Mouse (Mus musculus) embryonic facial prominence, embryonic 15.5 days (tissue): ENCODE measurements at regions not wholly inside any gene's neighbourhood (a gene's known extent, or its start where the extent isn't known, plus 50 kb on each side); places are given as distances from the start of the nearest gene placed in this dataset.

ENCODE experiments used
- ATAC-seq: fragments of 200-750 bp; cut with Nextera tagmentation; 2 replicates; pipeline ENCODE4 v1.8.0; 2017; ENCODE audit warnings: low read depth, moderate TSS enrichment; ENCODE audit not compliant: insufficient number of reproducible peaks, low FRiP score, low TSS enrichment
- H3K27ac ChIP-seq: fragments of 300-500 bp; sonication (generic); replicated peaks from 2 replicates; pipeline ENCODE4 v1.5.1; 2015; ENCODE audit warnings: mild to moderate bottlenecking, inconsistent platforms
- H3K27me3 ChIP-seq: fragments of 300-500 bp; sonication (generic); 2 replicates; pipeline ENCODE4 v1.6.1; 2015; ENCODE audit warnings: inconsistent platforms
- H3K36me3 ChIP-seq: fragments of 300-500 bp; sonication (generic); 2 replicates; pipeline ENCODE4 v1.6.1; 2015; ENCODE audit warnings: mild to moderate bottlenecking, inconsistent platforms
- H3K4me1 ChIP-seq: fragments of 300-500 bp; sonication (generic); 2 replicates; pipeline ENCODE4 v1.6.1; 2015; ENCODE audit warnings: inconsistent platforms
- H3K4me2 ChIP-seq: fragments of 300-500 bp; sonication (generic); replicated peaks from 2 replicates; pipeline ENCODE4 v1.6.1; 2015; ENCODE audit warnings: mild to moderate bottlenecking, inconsistent platforms
- H3K4me3 ChIP-seq: fragments of 300-500 bp; sonication (generic); replicated peaks from 2 replicates; pipeline ENCODE4 v1.5.1; 2015; ENCODE audit warnings: mild to moderate bottlenecking, inconsistent platforms
- H3K9ac ChIP-seq: fragments of 300-500 bp; sonication (generic); 2 replicates; pipeline ENCODE4 v1.6.1; 2015; ENCODE audit warnings: inconsistent platforms
- H3K9me3 ChIP-seq: fragments of 300-500 bp; sonication (generic); replicated peaks from 2 replicates; pipeline ENCODE4 v1.6.1; 2016; ENCODE audit warnings: inconsistent platforms
- WGBS: fragments of 180-500 bp; shearing (Covaris S2); methylation state at CpG from one replicate; pipeline ENCODE4 v1.1.7; 2015; 5-methylcytosine and 5-hydroxymethylcytosine counted together

DNA sequence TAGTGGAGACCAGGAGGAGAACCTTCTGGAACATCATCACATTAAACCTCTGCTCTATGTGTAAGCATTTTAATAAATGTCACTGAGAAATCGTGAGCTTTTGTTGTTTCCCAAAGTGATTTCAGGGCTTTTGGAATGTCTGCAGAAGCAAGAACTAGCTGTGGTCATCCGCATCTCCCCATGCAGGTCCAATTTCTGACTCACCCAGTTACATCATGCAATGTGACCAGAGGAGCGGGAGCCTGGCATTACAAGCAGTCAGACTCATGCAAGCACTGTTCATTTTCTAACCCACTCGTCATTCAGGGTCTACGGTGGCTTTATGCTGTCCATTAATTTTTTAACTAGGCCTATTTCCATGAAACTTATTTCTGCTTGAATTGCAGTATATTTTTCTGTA lies 151.2 kb upstream of the Supt20 start:
- Histone ChIP-seq H3K9ac (no peak overlapping the region), H3K27ac (no peak overlapping the region), H3K4me1 (peaks cover 3% of the 10 kb centered on the region; the same call in 1 of the 2 replicates), H3K36me3 (no peaks in the 10 kb centered on the region), H3K4me3 (no peak overlapping the region), H3K4me2 (no peak overlapping the region), H3K27me3 (no peaks in the 10 kb centered on the region), H3K9me3 (no peaks in the 10 kb centered on the region; the same call in 1 of the 2 replicates)
- ATAC-seq = no peak
- 82% methylated on average over 5 of the region's 5 CpGs for WGBS

DNA sequence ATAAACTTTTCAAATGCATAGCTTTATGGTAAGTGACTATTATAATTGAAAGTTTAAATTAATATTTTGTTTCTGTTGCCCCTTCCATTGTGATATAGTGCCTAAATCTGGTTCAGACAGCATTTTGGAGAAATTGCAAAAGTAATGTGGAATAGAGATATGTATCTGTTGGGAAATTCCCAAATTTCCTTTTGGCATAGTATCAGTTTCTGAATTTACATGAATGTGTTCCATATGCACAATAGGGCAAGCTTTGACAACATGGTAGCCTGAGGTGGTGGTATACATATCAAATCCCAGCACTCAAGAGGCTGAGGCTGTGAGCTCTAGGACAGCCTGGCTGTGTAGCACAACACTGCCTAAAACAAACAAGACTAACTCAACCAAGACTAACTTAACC lies 147.2 kb upstream of the Supt20 start:
- ATAC-seq = no peak
- no peak overlapping the region for H3K4me3 ChIP-seq
- H3K9me3 ChIP-seq = no peaks in the 10 kb centered on the region; the same call in 1 of the 2 replicates
- H3K27me3 ChIP-seq = no peaks in the 10 kb centered on the region
- H3K9ac ChIP-seq = no peak overlapping the region
- H3K27ac ChIP-seq = no peak overlapping the region
- H3K4me1 ChIP-seq = no peaks in the 10 kb centered on the region
- H3K4me2 ChIP-seq = no peak overlapping the region
- H3K36me3 ChIP-seq = no peaks in the 10 kb centered on the region

DNA sequence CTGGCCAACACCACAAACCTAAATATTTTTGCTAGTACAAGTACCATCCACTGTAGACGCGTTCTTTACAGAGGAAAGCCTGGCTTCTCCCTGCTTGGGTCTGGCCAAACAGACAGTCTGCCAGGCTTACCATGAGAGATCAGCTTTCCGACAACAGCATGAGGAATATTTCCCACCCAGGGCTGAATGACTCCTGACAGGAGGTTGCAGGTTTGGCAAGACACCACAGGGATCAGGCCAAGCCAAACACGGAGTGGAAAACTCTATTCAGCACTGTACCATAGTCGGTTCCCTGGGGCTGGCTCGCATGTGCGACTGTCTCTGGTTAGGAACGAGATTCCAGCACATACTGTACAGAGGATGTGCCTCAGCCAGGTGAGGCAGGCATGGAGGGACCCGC lies 140.7 kb upstream of the Supt20 start:
- Histone ChIP-seq H3K27me3 (no peaks in the 10 kb centered on the region), H3K9me3 (0 out of 2 replicates have a peak, but pooled peaks cover 2% of the 10 kb centered on the region), H3K9ac (no peak overlapping the region), H3K36me3 (no peaks in the 10 kb centered on the region), H3K4me1 (0 out of 2 replicates have a peak, but pooled peaks cover 5% of the 10 kb centered on the region), H3K4me3 (no peak overlapping the region), H3K27ac (peak overlapping the region; percentile 87), H3K4me2 (no peak overlapping the region)
- peak; percentile 94 for ATAC-seq
- 46% methylated on average over 9 of the region's 9 CpGs for WGBS

DNA sequence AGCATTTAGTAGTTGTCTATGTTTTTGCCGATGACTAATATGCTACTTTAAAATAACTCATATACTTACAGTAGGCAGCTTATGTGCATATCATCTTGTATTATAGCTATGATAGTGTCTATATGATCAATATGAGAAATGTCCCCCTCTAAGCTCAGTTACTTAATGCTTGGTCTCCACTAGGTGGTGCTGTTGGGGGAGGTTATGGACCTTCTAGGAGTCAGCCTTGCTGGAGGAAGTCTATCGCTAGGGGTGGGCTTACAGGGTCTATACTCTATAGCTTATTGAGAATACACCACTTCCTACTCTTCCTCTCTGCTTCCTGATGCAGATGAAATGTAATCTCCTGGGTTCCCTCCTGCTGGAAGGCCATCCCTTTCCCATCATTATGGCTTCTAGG lies 136.7 kb upstream of the Supt20 start:
- Histone ChIP-seq H3K9ac (no peak overlapping the region), H3K4me3 (no peak overlapping the region), H3K36me3 (no peaks in the 10 kb centered on the region), H3K4me1 (peaks cover 9% of the 10 kb centered on the region; the same call in 1 of the 2 replicates), H3K27me3 (no peaks in the 10 kb centered on the region), H3K27ac (no peak overlapping the region), H3K9me3 (0 out of 2 replicates have a peak, but pooled peaks cover 2% of the 10 kb centered on the region), H3K4me2 (no peak overlapping the region)
- ATAC-seq = no peak
- WGBS = 91% methylated on average over 2 of the region's 2 CpGs

DNA sequence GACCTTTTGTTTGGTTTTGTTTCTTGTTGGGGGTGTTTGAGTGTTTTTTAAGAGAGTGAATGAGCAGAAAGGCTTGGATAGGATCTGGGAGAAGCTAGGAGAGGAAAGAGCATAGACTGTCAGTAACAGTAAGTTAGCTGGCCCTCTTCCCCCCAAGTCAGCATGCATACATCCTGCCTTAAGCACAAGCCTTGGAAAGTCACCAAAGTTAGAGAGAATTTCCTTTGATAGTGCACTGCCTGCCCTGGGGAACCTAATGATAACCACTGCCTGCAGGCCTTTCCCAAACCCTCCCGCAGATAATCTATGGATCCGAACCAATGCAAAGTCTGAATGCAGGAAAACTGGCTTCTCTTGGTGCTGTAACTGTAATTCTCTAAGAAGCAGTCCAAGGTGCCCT lies 133.6 kb upstream of the Supt20 start:
- Histone ChIP-seq H3K4me3 (no peak overlapping the region), H3K27me3 (no peaks in the 10 kb centered on the region), H3K36me3 (no peaks in the 10 kb centered on the region), H3K4me1 (peaks cover 4% of the 10 kb centered on the region; the same call in 1 of the 2 replicates), H3K9ac (no peak overlapping the region), H3K27ac (peak overlapping the region; percentile 85), H3K9me3 (peaks cover 8% of the 10 kb centered on the region; the same call in 1 of the 2 replicates), H3K4me2 (no peak overlapping the region)
- WGBS = 46% methylated on average over 2 of the region's 2 CpGs
- ATAC-seq = no peak

DNA sequence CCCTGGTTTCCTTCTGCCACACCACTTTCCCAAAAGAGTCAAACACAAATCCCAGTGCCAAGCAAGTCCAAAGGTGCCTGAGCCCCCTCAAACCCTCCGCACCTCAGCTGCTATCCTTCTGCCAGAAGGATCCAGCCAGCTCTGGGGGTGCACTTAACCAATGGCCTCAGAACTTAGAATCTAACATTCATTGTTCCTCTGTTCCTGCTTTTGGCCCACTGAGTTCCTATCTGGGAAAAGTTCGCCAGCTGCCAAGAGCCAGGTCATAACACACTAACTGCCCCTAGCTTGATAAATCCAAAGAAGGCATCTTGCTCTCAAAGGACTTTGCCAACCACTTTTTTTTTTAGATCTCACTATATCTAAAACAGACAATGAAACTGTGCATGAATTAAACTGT lies 133.1 kb upstream of the Supt20 start:
- no peak overlapping the region for H3K4me2 ChIP-seq
- ATAC-seq = no peak
- no peaks in the 10 kb centered on the region for H3K27me3 ChIP-seq
- no peak overlapping the region for H3K9ac ChIP-seq
- peak overlapping the region; percentile 85 for H3K27ac ChIP-seq
- 73% methylated on average over 2 of the region's 2 CpGs for WGBS
- peaks cover 8% of the 10 kb centered on the region; the same call in 1 of the 2 replicates for H3K9me3 ChIP-seq
- H3K36me3 ChIP-seq = no peaks in the 10 kb centered on the region
- H3K4me1 ChIP-seq = peaks cover 4% of the 10 kb centered on the region; the same call in 1 of the 2 replicates
- no peak overlapping the region for H3K4me3 ChIP-seq

DNA sequence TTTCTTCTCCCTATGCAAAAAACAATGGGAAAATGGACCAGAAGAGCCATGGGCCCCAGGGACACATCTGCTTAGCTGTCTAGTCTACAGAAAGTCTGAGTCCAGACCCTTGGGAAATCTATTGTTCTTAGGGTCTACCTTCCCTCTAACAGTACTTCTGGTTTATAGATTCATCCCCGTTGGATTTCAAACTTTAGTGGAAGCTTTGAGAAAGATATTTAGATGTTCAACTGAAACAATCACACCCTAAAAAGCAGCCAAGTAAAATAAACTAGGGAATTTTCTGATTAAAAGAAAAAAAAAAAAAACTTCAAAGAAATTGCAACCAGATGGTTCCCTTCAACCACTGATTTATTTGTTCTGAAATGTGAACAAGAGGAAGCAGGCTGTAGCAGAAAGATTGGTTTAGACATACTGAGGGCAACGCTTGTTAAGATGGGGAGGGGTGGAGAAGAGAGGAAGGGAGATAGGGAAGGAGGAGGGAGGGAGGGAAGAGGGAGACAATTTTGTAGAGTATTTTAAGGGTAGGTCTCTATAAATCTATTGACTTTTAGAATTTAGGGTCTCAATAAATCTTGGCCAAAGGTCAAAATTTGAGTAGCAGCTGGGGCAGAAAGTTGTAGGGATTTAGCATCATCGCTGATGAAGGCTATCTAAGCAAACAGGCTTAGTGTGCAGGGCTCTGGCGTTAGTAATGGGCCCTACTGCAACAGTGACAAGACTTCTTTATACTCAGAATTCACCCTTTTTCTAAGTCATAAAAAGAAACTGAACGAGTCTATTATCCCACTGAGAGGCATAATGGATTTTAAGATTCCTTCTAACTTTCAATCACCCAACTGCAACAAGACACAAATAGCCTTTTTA lies 132.3 kb upstream of the Supt20 start:
- WGBS = 35% methylated on average over 5 of the region's 5 CpGs
- Histone ChIP-seq H3K4me1 (peaks cover 4% of the 10 kb centered on the region; the same call in 1 of the 2 replicates), H3K27me3 (no peaks in the 10 kb centered on the region), H3K27ac (peak overlapping the region; percentile 85), H3K4me2 (no peak overlapping the region), H3K4me3 (no peak overlapping the region), H3K36me3 (no peaks in the 10 kb centered on the region), H3K9me3 (peaks cover 8% of the 10 kb centered on the region; the same call in 1 of the 2 replicates), H3K9ac (no peak overlapping the region)
- ATAC-seq = no peak; the same call in 1 of the 2 replicates

DNA sequence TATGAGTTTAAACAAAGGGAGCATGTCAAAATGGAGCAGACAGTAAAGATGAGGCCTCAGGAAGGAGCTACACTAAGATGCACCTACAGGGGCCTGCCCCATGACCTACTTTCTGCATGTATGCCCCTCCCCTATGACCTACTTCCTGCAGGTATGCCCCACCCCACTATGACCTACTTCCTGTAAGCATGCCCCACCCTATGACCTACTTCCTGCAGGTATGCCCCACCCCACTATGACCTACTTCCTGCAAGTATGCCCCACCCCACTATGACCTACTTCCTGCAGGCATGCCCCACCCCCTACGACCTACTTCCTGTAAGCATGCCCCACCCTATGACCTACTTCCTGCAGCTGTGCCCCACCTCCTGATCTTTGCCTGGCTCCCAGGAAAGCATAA lies 125.3 kb upstream of the Supt20 start:
- no peaks in the 10 kb centered on the region for H3K27me3 ChIP-seq
- no peaks in the 10 kb centered on the region for H3K4me1 ChIP-seq
- no peak overlapping the region for H3K9ac ChIP-seq
- no peak for ATAC-seq
- no peak overlapping the region for H3K4me3 ChIP-seq
- no peak overlapping the region for H3K27ac ChIP-seq
- H3K9me3 ChIP-seq = no peaks in the 10 kb centered on the region
- WGBS = 95% methylated on average over 1 of the region's 1 CpGs
- no peak overlapping the region for H3K4me2 ChIP-seq
- no peaks in the 10 kb centered on the region for H3K36me3 ChIP-seq

DNA sequence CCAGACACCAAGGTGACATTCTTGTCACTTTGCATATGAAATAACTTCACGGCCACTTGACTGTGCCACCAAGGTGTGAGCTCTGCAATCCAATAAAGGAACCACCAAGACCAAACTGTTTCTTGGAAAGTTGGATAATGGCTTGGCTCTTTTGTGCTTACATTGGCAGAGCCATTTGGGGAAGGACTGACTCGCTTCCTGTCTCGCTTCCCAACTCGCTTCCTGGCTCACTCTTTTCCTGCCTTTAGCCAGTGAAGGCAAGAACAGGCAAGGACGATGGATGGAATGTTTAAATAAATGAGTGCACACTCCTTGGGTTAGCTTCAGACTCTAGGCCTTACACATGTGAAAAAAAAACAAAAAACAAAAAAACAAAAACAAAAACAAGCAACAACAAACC lies 124.5 kb upstream of the Supt20 start:
- no peaks in the 10 kb centered on the region for H3K9me3 ChIP-seq
- no peak for ATAC-seq
- H3K27ac ChIP-seq = no peak overlapping the region
- H3K4me1 ChIP-seq = no peaks in the 10 kb centered on the region
- 83% methylated on average over 5 of the region's 5 CpGs for WGBS
- no peaks in the 10 kb centered on the region for H3K27me3 ChIP-seq
- H3K9ac ChIP-seq = no peak overlapping the region
- H3K36me3 ChIP-seq = no peaks in the 10 kb centered on the region
- H3K4me3 ChIP-seq = no peak overlapping the region
- no peak overlapping the region for H3K4me2 ChIP-seq

DNA sequence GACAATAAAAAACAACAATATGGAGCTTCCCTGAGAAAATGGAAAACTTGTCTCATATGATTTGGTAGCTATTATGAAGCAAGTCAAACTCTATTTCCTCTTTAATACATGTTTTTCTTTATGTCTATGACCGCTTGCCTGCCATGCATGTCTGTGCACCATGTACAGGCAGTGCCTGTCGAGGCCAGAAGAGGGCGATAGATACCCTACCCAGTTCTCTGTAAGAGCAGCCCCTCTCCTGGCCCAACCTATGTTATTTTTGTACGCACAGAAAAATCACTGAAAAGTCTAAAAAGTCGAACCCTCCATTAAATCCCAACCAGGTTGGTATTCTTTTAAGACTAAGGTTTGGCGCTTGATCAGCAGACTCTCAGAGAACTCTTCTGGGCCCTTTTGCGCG lies 122.1 kb upstream of the Supt20 start:
- 80% methylated on average over 8 of the region's 8 CpGs for WGBS
- Histone ChIP-seq H3K27me3 (no peaks in the 10 kb centered on the region), H3K9me3 (no peaks in the 10 kb centered on the region), H3K9ac (no peak overlapping the region), H3K27ac (no peak overlapping the region), H3K4me1 (no peaks in the 10 kb centered on the region), H3K36me3 (no peaks in the 10 kb centered on the region), H3K4me2 (no peak overlapping the region), H3K4me3 (no peak overlapping the region)
- no peak for ATAC-seq

DNA sequence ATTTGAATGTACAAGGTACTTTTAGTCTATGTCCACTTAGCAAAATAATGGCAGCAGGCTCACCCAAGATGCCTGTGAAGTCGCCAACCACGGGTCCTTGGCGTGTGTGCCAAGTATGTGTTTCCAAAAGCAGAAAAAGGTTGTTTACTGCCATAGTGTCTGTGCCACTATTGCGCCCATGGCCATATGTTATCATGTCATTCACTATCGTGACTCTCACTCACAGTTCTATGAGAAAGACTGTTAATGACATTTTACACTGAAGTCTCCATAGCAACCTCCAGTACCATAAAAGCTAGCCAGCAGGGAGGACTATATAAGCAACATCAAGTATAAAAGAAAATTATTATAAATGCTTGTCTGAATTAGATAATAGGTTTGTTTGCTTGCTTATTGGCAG lies 114.8 kb upstream of the Supt20 start:
- Histone ChIP-seq H3K27me3 (no peaks in the 10 kb centered on the region), H3K9me3 (no peaks in the 10 kb centered on the region), H3K4me2 (no peak overlapping the region), H3K4me1 (no peaks in the 10 kb centered on the region), H3K36me3 (no peaks in the 10 kb centered on the region), H3K27ac (0 out of 2 replicates have a peak overlapping the region, but pooled peaks have one; percentile 18), H3K4me3 (no peak overlapping the region), H3K9ac (no peak overlapping the region)
- no peak for ATAC-seq
- 89% methylated on average over 5 of the region's 5 CpGs for WGBS
